Mouse (Mus musculus) layer of hippocampus, adult 8-10 months (tissue): ENCODE data around the gene Sec31a. TPM values are rescaled to one million over a fixed set of nuclear protein-coding genes. Genes with fewer than 3 reads are reported as not detected.

Experiments used
- DNase-seq, 2 experiments: peaks; one replicate each; pipeline ENCODE4 v3.0.0; 2022; ENCODE audit warnings: low spot score in 2 of 2
- total RNA-seq, 4 experiments: library from RNA; stranded (reverse); gene quantifications; 2 replicates each; pipeline ENCODE4 v1.2.4; 2022

Gene Sec31a
- total RNA-seq, 4 experiments from 2014 or later = 104 to 115 (median 109) TPM

- DNase-seq = no peak
Observed at GRCm38 (mm10) chr5:100350907-100351456, 65.1 kb downstream of the Sec31a start.

GRCm38 (mm10) chr5:100349287-100350215 lies 66.5 kb downstream of the Sec31a start:
- DNase-seq = peak in 1 of 2 experiments; percentile 41

GRCm38 (mm10) chr5:100345118-100345517 lies 70.9 kb downstream of the Sec31a start:
- no peak for DNase-seq

- DNase-seq = no peak
Observed at GRCm38 (mm10) chr5:100343087-100343486, 72.9 kb downstream of the Sec31a start.

- DNase-seq = no peak
Observed at GRCm38 (mm10) chr5:100342422-100342821, 73.6 kb downstream of the Sec31a start.

- no peak for DNase-seq
Observed at GRCm38 (mm10) chr5:100341042-100341441, 75.0 kb downstream of the Sec31a start.

GRCm38 (mm10) chr5:100337852-100338251 lies 78.2 kb downstream of the Sec31a start:
- DNase-seq = no peak

- no peak for DNase-seq
Observed at GRCm38 (mm10) chr5:100336876-100337275, 79.2 kb downstream of the Sec31a start.

- DNase-seq = peak; percentile 41 to 68
Observed at GRCm38 (mm10) chr5:100335581-100336080, 80.4 kb downstream of the Sec31a start.

- no peak for DNase-seq
Observed at GRCm38 (mm10) chr5:100334686-100335085, 81.3 kb downstream of the Sec31a start.

- DNase-seq = no peak
Observed at GRCm38 (mm10) chr5:100333607-100334380, 82.2 kb downstream of the Sec31a start.

- no peak for DNase-seq
Observed at GRCm38 (mm10) chr5:100332300-100333004, 83.6 kb downstream of the Sec31a start.

GRCm38 (mm10) chr5:100331636-100332035 lies 84.4 kb downstream of the Sec31a start:
- no peak for DNase-seq

- peak; percentile 62 to 84 for DNase-seq
Observed at GRCm38 (mm10) chr5:100322081-100322480, 94.0 kb downstream of the Sec31a start.

GRCm38 (mm10) chr5:100317842-100318241 lies 98.2 kb downstream of the Sec31a start:
- DNase-seq = no peak

GRCm38 (mm10) chr5:100317010-100317409 lies 99.0 kb downstream of the Sec31a start:
- no peak for DNase-seq

GRCm38 (mm10) chr5:100315646-100316045 lies 100.4 kb downstream of the Sec31a start:
- DNase-seq = no peak

- DNase-seq = no peak
Observed at GRCm38 (mm10) chr5:100312391-100312790, 103.6 kb downstream of the Sec31a start.
